Mouse (Mus musculus) lung, postnatal 0 days (tissue): Measurements from ENCODE around the gene Hectd4.

Experiments used
- CTCF ChIP-seq: IDR thresholded peaks from 2 replicates; pipeline ENCODE4 v1.5.1; 2016; ENCODE audit warnings: antibody characterized with exemption, mild to moderate bottlenecking
- EP300 ChIP-seq: IDR thresholded peaks from 2 replicates; pipeline ENCODE4 v1.6.1; 2016; ENCODE audit warnings: antibody characterized with exemption, mild to moderate bottlenecking, control low read depth

DNA sequence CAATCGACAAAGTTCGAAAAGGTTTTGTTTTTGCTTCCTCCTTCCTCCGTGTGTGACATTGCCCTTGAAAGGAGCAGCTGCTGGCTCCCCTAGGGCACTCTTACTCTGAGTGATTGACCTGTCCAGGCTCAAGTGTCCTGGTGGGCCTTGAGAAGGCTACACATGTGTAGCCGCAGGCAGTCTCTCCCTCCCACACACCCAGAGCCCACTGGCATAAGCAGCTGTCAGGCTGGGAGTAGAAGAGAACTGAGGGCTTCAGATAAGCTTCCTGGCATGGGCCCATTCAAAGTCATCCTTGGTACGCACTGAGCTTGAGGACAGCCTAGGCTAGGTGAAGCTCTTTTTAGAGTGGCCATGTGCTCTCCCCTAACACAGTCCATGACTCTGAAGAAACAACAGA is 114.4 kb downstream of the Hectd4 start:
- no peak for TF ChIP-seq CTCF
- TF ChIP-seq EP300 = no peak
